Mouse (Mus musculus) heart, postnatal 0 days (tissue): ENCODE results near the gene Ldb1. TPM values are rescaled to one million over a fixed set of nuclear protein-coding genes. Genes with fewer than 3 reads are reported as not detected.

ENCODE experiments used
- ATAC-seq: fragments of 200-750 bp; cut with Nextera tagmentation; 2 replicates; pipeline ENCODE4 v1.8.0; 2017; ENCODE audit warnings: low read depth, moderate number of reproducible peaks, moderate library complexity; ENCODE audit not compliant: insufficient read depth
- DNase-seq: peaks from one replicate; pipeline ENCODE4 v3.0.0-alpha.2; 2016; ENCODE audit warnings: low spot score
- H3K27ac ChIP-seq: fragments of 300-500 bp; sonication (generic); 2 replicates; pipeline ENCODE4 v1.5.1; 2014; ENCODE audit warnings: low read depth, mild to moderate bottlenecking
- H3K27me3 ChIP-seq: fragments of 300-500 bp; sonication (generic); 2 replicates; pipeline ENCODE4 v1.6.1; 2014; ENCODE audit warnings: low read length, mixed read lengths; ENCODE audit not compliant: control insufficient read depth, insufficient read depth
- H3K36me3 ChIP-seq: fragments of 300-500 bp; sonication (generic); replicated peaks from 2 replicates; pipeline ENCODE4 v1.6.1; 2014; ENCODE audit warnings: low read length, mixed read lengths; ENCODE audit not compliant: control insufficient read depth, insufficient read depth
- H3K4me1 ChIP-seq: fragments of 300-500 bp; sonication (generic); 2 replicates; pipeline ENCODE4 v1.6.1; 2014; ENCODE audit warnings: antibody characterized with exemption; ENCODE audit not compliant: control insufficient read depth, insufficient read depth
- H3K4me2 ChIP-seq: fragments of 300-500 bp; sonication (generic); 2 replicates; pipeline ENCODE4 v1.6.1; 2014; ENCODE audit warnings: low read depth, mild to moderate bottlenecking, low read length, moderate library complexity
- H3K4me3 ChIP-seq: fragments of 300-500 bp; sonication (generic); 2 replicates; pipeline ENCODE4 v1.5.1; 2014; ENCODE audit warnings: low read depth, low read length
- H3K9ac ChIP-seq: fragments of 300-500 bp; sonication (generic); replicated peaks from 2 replicates; pipeline ENCODE4 v1.6.1; 2014; ENCODE audit warnings: low read depth, low read length, mixed read lengths
- H3K9me3 ChIP-seq: fragments of 300-500 bp; sonication (generic); replicated peaks from 2 replicates; pipeline ENCODE4 v1.6.1; 2016; ENCODE audit warnings: low read length; ENCODE audit not compliant: control insufficient read depth
- CTCF ChIP-seq: IDR thresholded peaks from 2 replicates; pipeline ENCODE4 v1.5.1; 2016; ENCODE audit warnings: antibody characterized with exemption, control low read depth, low read depth
- EP300 ChIP-seq: IDR thresholded peaks from 2 replicates; pipeline ENCODE4 v1.6.1; 2016; ENCODE audit warnings: antibody characterized with exemption, low read depth
- WGBS: fragments of 180-500 bp; shearing (Covaris S2); extraction: QIAGEN DNeasy Blood & Tissue Kit; methylation state at CpG from one replicate; pipeline ENCODE4 v1.1.7; 2014; 5-methylcytosine and 5-hydroxymethylcytosine counted together
- polyA plus RNA-seq: library from polyadenylated mRNA; unstranded; fragments of >200 nt; fragmentation: Nextera tagmentation; extraction: Ambion mirVana; gene quantifications from 2 replicates; pipeline ENCODE4 v1.2.1, GENCODE M21; 2015
- total RNA-seq: library from RNA; depleted of rRNA; stranded (reverse); fragments of >200 nt; gene quantifications from 2 replicates; pipeline ENCODE4 v1.2.3, GENCODE M21; 2014; ENCODE audit warnings: low replicate concordance

Gene Ldb1
- total and polyA plus RNA-seq, 2 experiments from 2014 or later: 59.3 to 79.3 TPM

- Histone ChIP-seq H3K4me2 (peak overlapping the region; percentile 59), H3K36me3 (no peaks in the 10 kb centered on the region), H3K4me3 (peak overlapping the region; percentile 81), H3K9me3 (no peaks in the 10 kb centered on the region), H3K27me3 (no peaks in the 10 kb centered on the region), H3K9ac (no peak overlapping the region), H3K27ac (peak overlapping the region; percentile 52; the same call in 1 of the 2 replicates), H3K4me1 (peaks cover 10% of the 10 kb centered on the region)
- TF ChIP-seq CTCF (peak; percentile 55), EP300 (no peak)
- ATAC-seq: peak; percentile 68
- no peak for DNase-seq
- WGBS: 2% methylated on average over 11 of the region's 11 CpGs
These were observed 10.9 kb upstream of the Ldb1 start for GRCm38 (mm10) chr19:46055752-46056387.

- WGBS: 53% methylated on average over 2 of the region's 2 CpGs
- Histone ChIP-seq H3K9ac (no peak overlapping the region), H3K4me2 (no peak overlapping the region), H3K4me1 (peaks cover 9% of the 10 kb centered on the region; the same call in 1 of the 2 replicates), H3K27me3 (no peaks in the 10 kb centered on the region), H3K4me3 (no peak overlapping the region), H3K36me3 (no peaks in the 10 kb centered on the region), H3K27ac (no peak overlapping the region), H3K9me3 (no peaks in the 10 kb centered on the region)
- TF ChIP-seq EP300 (no peak), CTCF (no peak)
- ATAC-seq: no peak
- no peak for DNase-seq
These were observed 5.4 kb upstream of the Ldb1 start for GRCm38 (mm10) chr19:46050462-46050861.

DNA sequence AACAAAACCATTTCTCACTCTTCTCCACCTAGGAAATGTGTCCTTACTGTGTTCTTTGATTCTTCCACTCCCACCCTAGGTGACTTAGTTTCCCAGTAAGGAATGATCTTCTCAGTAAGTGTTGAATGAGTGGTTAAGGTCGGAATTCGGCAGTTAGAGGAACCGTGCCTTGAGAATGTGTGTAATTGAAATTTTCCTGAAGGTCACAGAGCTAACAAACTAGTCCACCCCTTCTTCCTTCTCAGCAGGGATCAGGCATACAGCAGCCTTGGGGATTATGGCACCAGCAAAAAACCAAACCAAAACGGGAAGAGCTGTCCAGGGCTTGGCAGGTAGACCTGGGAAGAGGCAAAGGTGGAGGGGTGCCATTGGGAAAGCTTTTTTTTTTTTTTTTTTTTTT lies 4.1 kb upstream of the Ldb1 start:
- Histone ChIP-seq H3K4me3 (no peak overlapping the region), H3K9ac (no peak overlapping the region), H3K27ac (no peak overlapping the region), H3K4me1 (peaks cover 11% of the 10 kb centered on the region; the same call in 1 of the 2 replicates), H3K27me3 (no peaks in the 10 kb centered on the region), H3K4me2 (no peak overlapping the region), H3K36me3 (no peaks in the 10 kb centered on the region), H3K9me3 (no peaks in the 10 kb centered on the region)
- TF ChIP-seq CTCF (no peak), EP300 (no peak)
- DNase-seq (no peak), ATAC-seq (no peak)
- 58% methylated on average over 4 of the region's 4 CpGs for WGBS

DNA sequence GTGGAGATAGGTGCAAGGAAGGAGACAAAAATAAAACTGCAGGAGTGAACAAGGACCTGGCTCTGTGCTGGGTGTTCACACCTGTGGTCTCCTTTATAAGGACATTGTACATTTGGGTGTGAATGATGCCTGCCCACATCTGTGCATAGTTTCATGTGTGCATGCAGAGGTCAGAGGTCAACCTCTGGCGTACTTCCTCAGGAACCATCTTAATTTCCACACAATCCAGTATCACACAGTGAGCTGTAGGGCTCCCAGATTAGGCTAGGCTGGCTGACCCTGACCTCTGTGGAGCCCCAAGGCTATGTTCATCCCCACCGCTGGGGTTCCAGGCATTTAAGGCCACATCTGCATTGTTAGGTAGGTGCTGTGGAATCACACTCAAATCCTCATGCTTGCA lies 2.4 kb upstream of the Ldb1 start:
- Histone ChIP-seq H3K4me1 (peaks cover 23% of the 10 kb centered on the region), H3K27me3 (no peaks in the 10 kb centered on the region), H3K36me3 (no peaks in the 10 kb centered on the region), H3K4me2 (no peak overlapping the region), H3K4me3 (no peak overlapping the region), H3K27ac (no peak overlapping the region), H3K9ac (no peak overlapping the region), H3K9me3 (no peaks in the 10 kb centered on the region)
- DNase-seq (no peak), ATAC-seq (no peak)
- no peak for TF ChIP-seq CTCF
- no peak for TF ChIP-seq EP300
- WGBS: 74% methylated on average over 2 of the region's 2 CpGs

GRCm38 (mm10) chr19:46046621-46047025 lies 1.6 kb upstream of the Ldb1 start:
- H3K4me3 ChIP-seq: 0 out of 2 replicates have a peak overlapping the region, but pooled peaks have one; percentile 98
- WGBS: 3% methylated on average over 10 of the region's 10 CpGs

More at GRCm38 (mm10) chr19:46046621-46047025, 1.6 kb upstream of the Ldb1 start:
- TF ChIP-seq EP300 (no peak), CTCF (peak; percentile 21)
- H3K9ac ChIP-seq: no peak overlapping the region
- peaks cover 30% of the 10 kb centered on the region for H3K4me1 ChIP-seq
- H3K27ac ChIP-seq: peak overlapping the region; percentile 99
- no peaks in the 10 kb centered on the region for H3K27me3 ChIP-seq
- H3K36me3 ChIP-seq: no peaks in the 10 kb centered on the region
- peak; percentile 29 for DNase-seq
- H3K4me2 ChIP-seq: peak overlapping the region; percentile 96
- no peaks in the 10 kb centered on the region for H3K9me3 ChIP-seq
- ATAC-seq: no peak
